Mouse (Mus musculus) embryonic facial prominence, embryonic 10.5 days (tissue): ENCODE measurements around the gene Taok3. TPM values are rescaled to one million over a fixed set of nuclear protein-coding genes. Genes with fewer than 3 reads are reported as not detected.

Experiments
- polyA plus RNA-seq: library from polyadenylated mRNA; unstranded; fragments of >200 nt; fragmentation: Nextera tagmentation; extraction: Ambion mirVana; gene quantifications from 2 replicates; pipeline ENCODE4 v1.2.1, GENCODE M21; 2016

Taok3 gene
- polyA plus RNA-seq, 1 experiment from 2014 or later = 8.1 TPM

Other genes with a start within 250 kb of the Taok3 start
- gene Suds3, start 4.0 kb upstream of the Taok3 start, polyA plus RNA-seq = 74.6 and 76.4 TPM in 2 replicates
- 895 and 919 TPM in 2 replicates for gene Pebp1, start 167.5 kb downstream of the Taok3 start, polyA plus RNA-seq
- 3.4 and 4.0 TPM in 2 replicates for gene Vsig10, start 199.0 kb downstream of the Taok3 start, polyA plus RNA-seq
- 42.0 and 47.3 TPM in 2 replicates for gene Wsb2, start 237.2 kb downstream of the Taok3 start, polyA plus RNA-seq